Mouse (Mus musculus): ENCODE results near the gene Hoxb4. TPM values are rescaled to one million over a fixed set of nuclear protein-coding genes. Genes with fewer than 3 reads are reported as not detected.
A peak's percentile ranks its signal among the peaks of the same experiment; 100 is the strongest.

The Hoxb4 gene
- polyA plus RNA-seq, 1 experiment from 2014 or later = 5.1 TPM

DNA sequence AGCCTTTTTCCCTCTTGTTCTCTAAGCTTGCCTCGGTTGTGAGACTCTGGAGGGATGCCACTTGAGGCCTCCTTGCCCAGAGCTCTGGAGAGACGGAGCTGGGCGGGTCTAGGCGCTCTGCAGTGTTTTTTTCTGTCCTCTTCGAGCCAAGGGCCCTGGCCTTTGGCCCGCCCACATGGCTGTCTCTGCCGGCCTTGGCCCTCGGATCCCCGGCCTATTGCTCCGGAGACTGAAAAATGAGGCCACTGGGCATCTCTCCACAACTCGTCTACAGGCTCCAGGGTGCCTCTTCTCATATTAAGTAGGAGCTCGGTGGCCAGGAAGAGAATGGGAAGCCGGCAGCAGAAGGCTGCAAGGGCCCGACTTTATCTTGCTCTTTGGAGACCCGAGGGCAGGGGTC lies 16.2 kb upstream of the Hoxb4 start:
- under 1% methylated on average over 15 of the region's 15 CpGs for WGBS
- Histone ChIP-seq H3K9me3 (ENCODE audit: control insufficient read depth, low read length) (no peaks in the 10 kb centered on the region), H3K4me3 (ENCODE audit: low read depth, low read length) (peak overlapping the region; percentile 25), H3K4me1 (replicated peaks; ENCODE audit: control insufficient read depth, insufficient read depth, low read length) (no peaks in the 10 kb centered on the region), H3K36me3 (ENCODE audit: control insufficient read depth, insufficient read depth, low read length) (no peaks in the 10 kb centered on the region), H3K27ac (ENCODE audit: low read depth, low read length) (peak overlapping the region; percentile 47; the same call in 1 of the 2 replicates), H3K27me3 (ENCODE audit: control insufficient read depth, insufficient read depth, low read length) (peaks cover 95% of the 10 kb centered on the region), H3K4me2 (replicated peaks; ENCODE audit: low read depth, low read length) (peak overlapping the region; percentile 31), H3K9ac (ENCODE audit: low read depth, low read length) (peak overlapping the region; percentile 50)
- DNase-seq (ENCODE audit: low spot score) = no peak
- ATAC-seq (ENCODE audit: low FRiP score) = no peak

DNA sequence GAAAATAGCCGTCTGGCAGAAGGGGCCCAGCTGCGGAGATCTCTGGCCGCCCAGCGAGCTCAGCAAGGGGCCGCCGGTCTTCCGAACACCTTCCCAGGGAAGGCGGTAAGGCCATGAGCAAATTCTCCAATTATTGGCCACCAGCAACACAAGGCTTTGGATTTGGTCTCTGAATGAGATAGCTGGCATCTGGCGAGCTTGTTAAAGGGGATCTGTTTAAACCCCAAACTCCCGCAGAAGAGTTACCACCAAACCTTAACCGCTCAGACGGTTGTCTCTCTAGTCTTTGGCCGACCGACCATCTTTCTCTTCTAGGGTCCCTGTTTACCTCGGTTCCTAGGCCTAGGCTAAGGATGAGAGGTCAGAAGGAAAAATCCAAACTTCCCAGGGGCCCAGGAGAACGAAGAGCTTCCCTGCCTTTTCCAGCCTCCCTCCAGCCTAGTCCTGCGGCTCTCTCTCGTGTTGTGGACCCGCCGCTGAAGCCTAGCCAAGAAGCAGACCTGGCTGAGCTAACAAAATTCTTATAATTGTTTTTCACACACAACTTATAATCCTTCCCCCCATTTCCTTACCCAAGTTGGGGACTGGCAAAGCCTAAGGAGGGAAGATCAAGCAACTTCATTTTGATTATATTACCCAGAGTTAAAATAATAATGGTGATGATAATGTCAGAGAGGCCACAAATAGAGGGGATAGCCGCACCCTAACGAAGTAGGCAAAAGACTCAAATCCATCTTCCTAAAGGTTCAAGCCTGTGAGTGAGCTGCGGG lies 15.5 kb upstream of the Hoxb4 start:
- H3K9me3 ChIP-seq (ENCODE audit: control insufficient read depth, low read length) = no peaks in the 10 kb centered on the region
- peak overlapping the region; percentile 31 for H3K4me2 ChIP-seq (replicated peaks; ENCODE audit: low read depth, low read length)
- peaks cover 94% of the 10 kb centered on the region for H3K27me3 ChIP-seq (ENCODE audit: control insufficient read depth, insufficient read depth, low read length)
- H3K4me1 ChIP-seq (replicated peaks; ENCODE audit: control insufficient read depth, insufficient read depth, low read length) = no peaks in the 10 kb centered on the region
- ATAC-seq (ENCODE audit: low FRiP score) (no peak), DNase-seq (ENCODE audit: low spot score) (no peak)
- WGBS = 2% methylated on average over 23 of the region's 23 CpGs
- no peaks in the 10 kb centered on the region for H3K36me3 ChIP-seq (ENCODE audit: control insufficient read depth, insufficient read depth, low read length)
- H3K27ac ChIP-seq (ENCODE audit: low read depth, low read length) = peak overlapping the region; percentile 42
- H3K9ac ChIP-seq (ENCODE audit: low read depth, low read length) = peak overlapping the region; percentile 50
- peak overlapping the region; percentile 25 for H3K4me3 ChIP-seq (ENCODE audit: low read depth, low read length)

- H3K27me3 ChIP-seq (ENCODE audit: control insufficient read depth, insufficient read depth, low read length) = peaks cover 94% of the 10 kb centered on the region
- peak within 1 kb of the TSS; percentile 48 for H3K4me3 ChIP-seq (ENCODE audit: low read depth, low read length)
- H3K27ac ChIP-seq (ENCODE audit: low read depth, low read length) = peak within 1 kb of the TSS; percentile 84
- DNase-seq (ENCODE audit: low spot score) = peak; percentile 91
- WGBS = 1% methylated on average over 69 of the region's 69 CpGs
- peak within 1 kb of the TSS; percentile 38 for H3K4me2 ChIP-seq (replicated peaks; ENCODE audit: low read depth, low read length)
- peak within 1 kb of the TSS; percentile 54 for H3K9ac ChIP-seq (ENCODE audit: low read depth, low read length)
- no peaks in the 10 kb centered on the region for H3K9me3 ChIP-seq (ENCODE audit: control insufficient read depth, low read length)
- H3K4me1 ChIP-seq (replicated peaks; ENCODE audit: control insufficient read depth, insufficient read depth, low read length) = no peaks in the 10 kb centered on the region
- no peaks in the 10 kb centered on the region for H3K36me3 ChIP-seq (ENCODE audit: control insufficient read depth, insufficient read depth, low read length)
- ATAC-seq (ENCODE audit: low FRiP score) = peak; percentile 75
These were observed 14.6 kb upstream of the Hoxb4 start, which contains the start of gene Hoxb5 for GRCm38 (mm10) chr11:96303151-96304099. Gene Hoxb5, plus strand, starts transcription at chr11:96303336.

GRCm38 (mm10) chr11:96304381-96305195 lies 13.5 kb upstream of the Hoxb4 start:
- peak overlapping the region; percentile 84 for H3K27ac ChIP-seq (ENCODE audit: low read depth, low read length)

GRCm38 (mm10) chr11:96305505-96306182 lies 12.4 kb upstream of the Hoxb4 start:
- Histone ChIP-seq H3K27ac (ENCODE audit: low read depth, low read length) (no peak overlapping the region; the same call in 1 of the 2 replicates), H3K4me1 (replicated peaks; ENCODE audit: control insufficient read depth, insufficient read depth, low read length) (no peaks in the 10 kb centered on the region), H3K4me3 (ENCODE audit: low read depth, low read length) (peak overlapping the region; percentile 48), H3K36me3 (ENCODE audit: control insufficient read depth, insufficient read depth, low read length) (no peaks in the 10 kb centered on the region), H3K27me3 (ENCODE audit: control insufficient read depth, insufficient read depth, low read length) (peaks cover 95% of the 10 kb centered on the region), H3K4me2 (replicated peaks; ENCODE audit: low read depth, low read length) (peak overlapping the region; percentile 37), H3K9me3 (ENCODE audit: control insufficient read depth, low read length) (no peaks in the 10 kb centered on the region), H3K9ac (ENCODE audit: low read depth, low read length) (peak overlapping the region; percentile 54)
- WGBS = 28% methylated on average over 6 of the region's 6 CpGs
- ATAC-seq (ENCODE audit: low FRiP score) (no peak), DNase-seq (ENCODE audit: low spot score) (no peak)

More at GRCm38 (mm10) chr11:96304381-96305195, 13.5 kb upstream of the Hoxb4 start:
- H3K4me1 ChIP-seq (replicated peaks; ENCODE audit: control insufficient read depth, insufficient read depth, low read length) = no peaks in the 10 kb centered on the region
- WGBS = under 1% methylated on average over 38 of the region's 38 CpGs
- DNase-seq (ENCODE audit: low spot score) = no peak
- H3K4me2 ChIP-seq (replicated peaks; ENCODE audit: low read depth, low read length) = peak overlapping the region; percentile 37
- peak overlapping the region; percentile 48 for H3K4me3 ChIP-seq (ENCODE audit: low read depth, low read length)
- H3K27me3 ChIP-seq (ENCODE audit: control insufficient read depth, insufficient read depth, low read length) = peaks cover 96% of the 10 kb centered on the region
- H3K36me3 ChIP-seq (ENCODE audit: control insufficient read depth, insufficient read depth, low read length) = no peaks in the 10 kb centered on the region
- H3K9me3 ChIP-seq (ENCODE audit: control insufficient read depth, low read length) = no peaks in the 10 kb centered on the region
- H3K9ac ChIP-seq (ENCODE audit: low read depth, low read length) = peak overlapping the region; percentile 54
- no peak for ATAC-seq (ENCODE audit: low FRiP score)

DNA sequence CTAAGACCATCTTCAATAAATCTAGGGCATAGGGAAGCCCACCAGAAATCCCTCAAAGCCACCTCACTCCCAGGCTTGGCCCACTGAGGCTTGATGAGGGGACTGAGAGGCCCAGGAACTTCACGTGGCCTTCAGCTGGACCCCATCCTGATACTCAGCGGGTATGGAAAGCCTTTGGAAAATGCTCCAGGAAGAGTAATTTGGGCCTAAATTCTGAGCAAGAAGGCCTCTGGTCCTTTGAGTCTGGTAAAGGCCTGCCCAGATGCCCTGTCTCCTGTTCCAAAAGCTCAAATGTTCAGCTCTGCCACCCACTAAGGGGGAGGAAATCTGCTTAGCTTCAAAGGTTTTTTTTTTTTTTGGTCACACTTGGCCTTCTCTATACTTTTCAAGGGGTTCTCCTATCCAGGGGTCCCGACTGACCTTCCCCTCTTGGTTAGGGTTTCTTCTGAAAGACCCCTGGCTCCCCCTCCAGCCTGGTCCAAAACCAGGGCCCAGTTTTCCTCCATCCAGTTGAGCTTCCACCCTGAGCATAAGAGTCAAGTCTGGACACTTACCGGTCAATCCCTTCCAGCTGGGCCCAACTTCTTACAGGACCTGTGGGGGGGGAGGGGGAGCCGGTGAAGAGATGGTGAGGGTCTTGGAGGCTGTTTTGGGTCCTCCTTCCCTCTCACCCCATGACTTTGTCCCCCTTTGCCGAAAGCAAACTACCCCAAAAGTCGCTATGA lies 11.7 kb upstream of the Hoxb4 start:
- ATAC-seq (ENCODE audit: low FRiP score) (no peak), DNase-seq (ENCODE audit: low spot score) (no peak)
- Histone ChIP-seq H3K27me3 (ENCODE audit: control insufficient read depth, insufficient read depth, low read length) (peaks cover 96% of the 10 kb centered on the region), H3K36me3 (ENCODE audit: control insufficient read depth, insufficient read depth, low read length) (no peaks in the 10 kb centered on the region), H3K4me3 (ENCODE audit: low read depth, low read length) (peak overlapping the region; percentile 48), H3K4me2 (replicated peaks; ENCODE audit: low read depth, low read length) (peak overlapping the region; percentile 37), H3K9me3 (ENCODE audit: control insufficient read depth, low read length) (no peaks in the 10 kb centered on the region), H3K4me1 (replicated peaks; ENCODE audit: control insufficient read depth, insufficient read depth, low read length) (no peaks in the 10 kb centered on the region), H3K9ac (ENCODE audit: low read depth, low read length) (peak overlapping the region; percentile 54), H3K27ac (ENCODE audit: low read depth, low read length) (peak overlapping the region; percentile 32; the same call in 1 of the 2 replicates)
- 8% methylated on average over 7 of the region's 7 CpGs for WGBS

GRCm38 (mm10) chr11:96306908-96307269 lies 11.2 kb upstream of the Hoxb4 start:
- Histone ChIP-seq H3K4me2 (replicated peaks; ENCODE audit: low read depth, low read length) (peak overlapping the region; percentile 2), H3K27ac (ENCODE audit: low read depth, low read length) (no peak overlapping the region), H3K4me3 (ENCODE audit: low read depth, low read length) (peak overlapping the region; percentile 48), H3K4me1 (replicated peaks; ENCODE audit: control insufficient read depth, insufficient read depth, low read length) (no peaks in the 10 kb centered on the region), H3K27me3 (ENCODE audit: control insufficient read depth, insufficient read depth, low read length) (peaks cover 95% of the 10 kb centered on the region), H3K9ac (ENCODE audit: low read depth, low read length) (peak overlapping the region; percentile 54; the same call in 1 of the 2 replicates), H3K36me3 (ENCODE audit: control insufficient read depth, insufficient read depth, low read length) (no peaks in the 10 kb centered on the region), H3K9me3 (ENCODE audit: control insufficient read depth, low read length) (no peaks in the 10 kb centered on the region)
- WGBS = 2% methylated on average over 13 of the region's 13 CpGs
- no peak for DNase-seq (ENCODE audit: low spot score)
- ATAC-seq (ENCODE audit: low FRiP score) = no peak

All from hindbrain, embryonic 11.5 days (tissue).